Mouse (Mus musculus): ENCODE measurements around the gene Pdcd6ip. TPM values are rescaled to one million over a fixed set of nuclear protein-coding genes. Genes with fewer than 3 reads are reported as not detected.

Pdcd6ip gene
- 114 and 120 TPM in 2 replicates for polyA plus RNA-seq (2012; rRNA removed)

DNA sequence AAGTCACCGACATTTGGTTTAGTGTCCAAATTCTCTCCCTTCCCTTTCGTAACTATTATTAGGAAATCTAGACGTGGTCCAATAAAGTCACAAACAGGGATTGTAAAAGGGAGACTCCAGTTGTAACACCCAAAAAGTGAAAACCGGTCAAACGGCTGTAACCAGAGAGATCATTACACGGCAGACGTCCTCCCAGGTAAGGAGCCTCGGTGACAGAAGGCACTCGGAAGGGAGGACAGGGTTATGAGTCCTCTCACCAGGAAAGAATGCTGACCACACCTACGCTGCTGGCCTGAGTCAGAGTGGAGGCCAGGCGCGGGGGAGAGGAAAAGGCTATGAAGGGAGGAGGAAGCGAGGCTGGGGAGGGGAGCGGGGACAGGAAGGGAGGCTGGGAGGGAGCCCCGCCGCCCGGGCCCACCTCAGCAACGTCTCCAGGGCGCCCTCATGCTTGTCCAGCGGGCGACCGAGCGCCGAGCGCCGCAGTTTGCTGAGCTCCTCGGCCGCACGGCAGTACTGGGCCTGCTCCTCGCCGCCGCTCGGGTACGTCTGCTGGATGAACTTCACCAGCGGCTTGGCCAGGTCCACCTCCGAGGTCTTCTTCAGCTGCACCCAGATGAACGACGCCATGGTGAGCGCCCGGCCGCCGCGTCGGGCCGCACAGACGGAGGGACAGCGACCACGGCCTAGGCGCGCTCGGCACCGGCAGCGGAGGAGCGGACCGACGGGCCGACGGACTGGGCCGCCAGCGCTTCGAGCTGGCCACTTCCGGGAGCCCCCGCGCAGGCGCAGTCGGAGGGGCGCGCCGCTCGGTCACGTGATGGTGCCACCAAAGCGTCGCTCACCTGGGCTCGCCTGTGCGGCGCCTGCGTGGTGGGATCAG lies at the start of gene Pdcd6ip:
Gene Pdcd6ip, minus strand, starts transcription at position 779 of the 880 bp plus-strand sequence.

GRCm38 (mm10) chr9:113741108-113741636 lies 33.1 kb upstream of the Pdcd6ip start, which contains the start of gene Clasp2:
Clasp2 (plus strand) TSS chr9:113741473.

Other genes starting within 250 kb of the Pdcd6ip start
- gene Clasp2, start 33.2 kb upstream of the Pdcd6ip start, polyA plus RNA-seq (2012; rRNA removed) = 16.6 and 17.4 TPM in 2 replicates
- 51.9 and 53.3 TPM in 2 replicates for gene Ubp1, start 222.7 kb upstream of the Pdcd6ip start, polyA plus RNA-seq (2012; rRNA removed)

Data from ovary, adult 2 months (tissue).